Mouse (Mus musculus): ENCODE results near the gene 1300017J02Rik.

GRCm38 (mm10) chr9:103286396-103286795 lies 18.5 kb downstream of the 1300017J02Rik start:
- TF ChIP-seq CTCF (IDR thresholded peaks at IDR 0.05; ENCODE audit: low read depth, low read length) (no peak), POLR2A (IDR thresholded peaks at IDR 0.05; ENCODE audit: extremely low read depth, insufficient read depth, low read length) (no peak)
